Mouse (Mus musculus) erythroblast, embryonic 14.5 days (primary cell): ENCODE data around the gene Anapc7. TPM values are rescaled to one million over a fixed set of nuclear protein-coding genes. Genes with fewer than 3 reads are reported as not detected.
"Not testable (repeated sequence)": the region's sequence is repeated elsewhere in the genome, so short reads cannot be mapped to it uniquely, and the experiment has no call there.

Experiments
- H3K27me3 ChIP-seq: 2 replicates; pipeline ENCODE4 v1.6.1; 2012; ENCODE audit warnings: inconsistent platforms; ENCODE audit not compliant: control insufficient read depth
- H3K36me3 ChIP-seq: 2 replicates; pipeline ENCODE4 v1.6.1; 2012; ENCODE audit warnings: mild to moderate bottlenecking, inconsistent platforms; ENCODE audit not compliant: control insufficient read depth
- H3K4me1 ChIP-seq: 2 replicates; pipeline ENCODE4 v1.6.1; 2012; ENCODE audit warnings: inconsistent platforms; ENCODE audit not compliant: control insufficient read depth
- H3K4me3 ChIP-seq: replicated peaks from 2 replicates; pipeline ENCODE3; 2012; ENCODE audit warnings: moderate library complexity, mild to moderate bottlenecking, inconsistent platforms
- H3K9me3 ChIP-seq: 2 replicates; pipeline ENCODE4 v1.6.1; 2012; ENCODE audit warnings: low read length, inconsistent platforms, mixed read lengths; ENCODE audit not compliant: control insufficient read depth
- GATA1 ChIP-seq: IDR thresholded peaks from 2 replicates; pipeline ENCODE4 v1.6.1; 2012; ENCODE audit warnings: low read length, inconsistent platforms, mixed read lengths
- TAL1 ChIP-seq: IDR thresholded peaks from 3 replicates; pipeline ENCODE4 v1.6.1; 2012; ENCODE audit warnings: low read length, inconsistent platforms, mixed read lengths
- polyA plus RNA-seq: library from polyadenylated mRNA; stranded (reverse); fragments of >175 nt; gene quantifications from 2 replicates; pipeline ENCODE4 v1.2.3, GENCODE M21; 2012

The Anapc7 gene
- polyA plus RNA-seq, 1 experiment: 1.8 TPM

GRCm38 (mm10) chr5:122402160-122402559, 19.3 kb upstream of the Anapc7 start:
- H3K27me3 ChIP-seq: no peaks in the 10 kb centered on the region

DNA sequence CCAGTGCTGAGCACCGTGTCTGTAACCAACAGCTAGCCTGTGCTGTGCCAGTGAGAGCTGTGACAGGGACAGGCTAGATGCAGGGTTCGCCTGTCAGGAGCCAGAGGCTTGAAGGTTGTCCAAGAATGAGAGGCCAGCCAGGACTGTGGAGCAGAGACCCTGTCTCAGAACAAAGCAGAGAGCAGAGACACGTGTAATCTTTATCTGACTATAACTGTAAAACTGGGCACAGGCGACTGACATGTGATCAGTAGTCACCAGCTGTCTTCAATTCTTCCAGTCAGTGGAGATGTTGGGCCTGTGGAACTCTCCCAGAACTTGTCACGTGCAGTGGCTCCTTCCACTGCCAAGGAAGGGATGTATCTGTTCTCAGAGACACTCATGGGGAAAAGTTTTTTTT, 18.7 kb upstream of the Anapc7 start:
- peaks cover 3% of the 10 kb centered on the region; the same call in 1 of the 2 replicates for H3K9me3 ChIP-seq
- TF ChIP-seq GATA1: no peak
- no peak for TF ChIP-seq TAL1

More at GRCm38 (mm10) chr5:122402160-122402559, 19.3 kb upstream of the Anapc7 start:
- Histone ChIP-seq H3K9me3 (peaks cover 3% of the 10 kb centered on the region; the same call in 1 of the 2 replicates), H3K4me1 (no peaks in the 10 kb centered on the region; the same call in 1 of the 2 replicates), H3K36me3 (peaks cover 96% of the 10 kb centered on the region), H3K4me3 (no peak overlapping the region)
- no peak for TF ChIP-seq TAL1
- TF ChIP-seq GATA1: no peak

DNA sequence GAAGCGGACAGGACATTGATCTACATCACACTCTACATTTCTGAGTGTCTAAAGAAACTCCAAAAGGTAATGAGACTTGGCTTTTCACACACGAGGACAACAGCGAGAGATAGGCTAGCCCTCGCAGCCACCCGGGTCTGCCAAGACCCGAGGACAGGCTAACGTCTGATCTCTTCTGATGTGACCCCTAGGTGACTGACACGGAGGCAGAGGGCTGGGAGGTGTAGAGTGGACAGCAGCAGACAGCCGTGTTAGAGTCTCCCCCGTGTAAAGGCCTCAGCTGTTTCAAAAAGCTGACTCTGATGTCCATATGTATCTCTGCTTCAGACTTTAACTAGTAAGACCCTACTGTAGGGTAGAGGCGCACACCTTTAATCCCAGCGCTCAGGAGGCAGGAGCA, 18.1 kb upstream of the Anapc7 start:
- no peak overlapping the region for H3K4me3 ChIP-seq
- H3K9me3 ChIP-seq: peaks cover 3% of the 10 kb centered on the region; the same call in 1 of the 2 replicates
- no peaks in the 10 kb centered on the region for H3K27me3 ChIP-seq
- H3K36me3 ChIP-seq: peaks cover 91% of the 10 kb centered on the region
- no peak for TF ChIP-seq GATA1
- no peak for TF ChIP-seq TAL1
- no peaks in the 10 kb centered on the region for H3K4me1 ChIP-seq

More for the DNA sequence above, 18.7 kb upstream of the Anapc7 start:
- Histone ChIP-seq H3K27me3 (no peaks in the 10 kb centered on the region), H3K36me3 (peaks cover 96% of the 10 kb centered on the region), H3K4me1 (no peaks in the 10 kb centered on the region; the same call in 1 of the 2 replicates), H3K4me3 (no peak overlapping the region)

DNA sequence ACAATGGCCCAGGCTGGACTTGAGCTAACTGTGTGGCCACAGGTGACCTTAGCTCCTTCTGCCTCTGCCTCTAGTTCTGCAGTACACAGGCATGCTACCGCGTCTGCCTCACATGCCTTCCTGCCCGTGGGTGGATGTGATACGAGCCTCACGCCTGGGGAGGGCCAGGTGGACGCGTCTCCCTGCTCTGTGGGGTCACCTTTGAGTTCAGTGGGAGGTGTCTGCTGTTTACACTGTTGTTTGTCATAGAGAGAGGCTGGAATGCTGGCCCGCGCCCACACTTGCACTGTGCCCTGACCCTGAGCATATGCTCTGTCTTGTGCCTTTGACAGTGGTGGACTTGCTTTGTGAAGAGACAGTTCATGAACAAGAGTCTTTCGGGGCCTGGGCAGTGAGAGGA, 16.0 kb upstream of the Anapc7 start:
- Histone ChIP-seq H3K36me3 (peaks cover 82% of the 10 kb centered on the region), H3K4me3 (no peak overlapping the region), H3K9me3 (peaks cover 7% of the 10 kb centered on the region), H3K4me1 (peaks cover 2% of the 10 kb centered on the region), H3K27me3 (no peaks in the 10 kb centered on the region)
- TF ChIP-seq GATA1 (no peak), TAL1 (no peak)

DNA sequence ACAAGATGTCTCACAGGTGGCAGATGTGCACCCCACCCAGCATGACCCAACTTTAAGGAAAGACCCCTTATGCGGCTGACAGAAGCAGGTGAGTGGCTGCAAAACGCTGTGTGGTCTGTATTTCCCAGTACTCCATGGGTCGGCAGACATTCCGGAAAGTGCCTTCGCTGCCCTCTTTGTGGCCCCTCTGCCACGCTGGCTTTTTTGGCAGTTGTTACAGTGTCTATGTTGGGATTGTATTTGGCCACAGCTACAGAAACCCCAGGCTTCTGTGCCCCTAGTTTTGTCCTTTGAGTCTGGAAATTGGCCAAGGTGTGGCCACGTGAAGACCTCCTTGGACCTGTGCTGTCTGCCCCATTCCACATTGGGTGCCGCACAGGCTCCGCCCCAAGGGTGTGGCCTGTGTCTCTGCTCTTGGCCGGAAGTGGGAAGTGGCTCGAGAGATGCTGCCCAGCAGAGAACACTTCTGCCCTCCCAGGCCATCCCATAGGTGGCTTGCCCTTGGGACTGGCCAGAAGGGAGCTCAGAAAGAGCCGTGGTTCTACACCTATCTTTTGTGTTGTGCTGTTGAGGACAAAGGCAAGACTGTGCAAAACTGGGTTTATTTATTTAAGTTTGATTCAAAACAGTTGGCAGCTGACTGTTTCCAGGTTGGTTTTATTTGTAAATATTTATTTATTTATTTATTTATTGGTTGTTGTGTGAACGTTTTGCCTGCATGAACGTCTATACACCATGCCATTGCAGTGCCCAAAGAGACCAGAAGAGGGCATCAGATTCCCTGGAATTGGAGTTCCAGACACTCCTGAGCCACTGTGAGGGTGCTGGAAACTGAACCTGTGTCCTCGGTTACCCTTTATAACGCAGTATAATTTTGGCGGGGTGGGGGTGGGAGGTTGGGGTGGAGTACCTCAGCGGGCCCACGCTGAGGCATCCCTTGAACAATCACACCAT, 11.5 kb upstream of the Anapc7 start:
- Histone ChIP-seq H3K27me3 (no peaks in the 10 kb centered on the region), H3K4me1 (peaks cover 6% of the 10 kb centered on the region), H3K4me3 (no peak overlapping the region), H3K9me3 (peaks cover 7% of the 10 kb centered on the region), H3K36me3 (peaks cover 40% of the 10 kb centered on the region)
- TF ChIP-seq GATA1 (no peak), TAL1 (no peak)

GRCm38 (mm10) chr5:122411892-122412291, 9.6 kb upstream of the Anapc7 start:
- peaks cover 6% of the 10 kb centered on the region for H3K4me1 ChIP-seq
- H3K27me3 ChIP-seq: no peaks in the 10 kb centered on the region
- H3K36me3 ChIP-seq: peaks cover 21% of the 10 kb centered on the region
- H3K4me3 ChIP-seq: no peak overlapping the region
- peaks cover 4% of the 10 kb centered on the region for H3K9me3 ChIP-seq
- TF ChIP-seq GATA1 (no peak), TAL1 (no peak)

GRCm38 (mm10) chr5:122412826-122413225, 8.7 kb upstream of the Anapc7 start:
- TF ChIP-seq TAL1 (no peak), GATA1 (no peak)
- Histone ChIP-seq H3K36me3 (peaks cover 13% of the 10 kb centered on the region), H3K27me3 (no peaks in the 10 kb centered on the region), H3K4me3 (no peak overlapping the region), H3K4me1 (peaks cover 7% of the 10 kb centered on the region), H3K9me3 (peaks cover 6% of the 10 kb centered on the region; the same call in 1 of the 2 replicates)

GRCm38 (mm10) chr5:122414351-122414750, 7.1 kb upstream of the Anapc7 start:
- H3K4me1 ChIP-seq: peaks cover 7% of the 10 kb centered on the region
- peaks cover 13% of the 10 kb centered on the region for H3K36me3 ChIP-seq
- no peaks in the 10 kb centered on the region for H3K27me3 ChIP-seq
- H3K9me3 ChIP-seq: peaks cover 9% of the 10 kb centered on the region
- no peak overlapping the region for H3K4me3 ChIP-seq
- no peak for TF ChIP-seq GATA1
- TF ChIP-seq TAL1: no peak

GRCm38 (mm10) chr5:122415465-122415864, 6.0 kb upstream of the Anapc7 start:
- H3K4me3 ChIP-seq: no peak overlapping the region
- TF ChIP-seq GATA1 (no peak), TAL1 (no peak)
- H3K4me1 ChIP-seq: peaks cover 5% of the 10 kb centered on the region
- H3K27me3 ChIP-seq: no peaks in the 10 kb centered on the region
- H3K9me3 ChIP-seq: peaks cover 5% of the 10 kb centered on the region; the same call in 1 of the 2 replicates
- H3K36me3 ChIP-seq: peaks cover 3% of the 10 kb centered on the region

DNA sequence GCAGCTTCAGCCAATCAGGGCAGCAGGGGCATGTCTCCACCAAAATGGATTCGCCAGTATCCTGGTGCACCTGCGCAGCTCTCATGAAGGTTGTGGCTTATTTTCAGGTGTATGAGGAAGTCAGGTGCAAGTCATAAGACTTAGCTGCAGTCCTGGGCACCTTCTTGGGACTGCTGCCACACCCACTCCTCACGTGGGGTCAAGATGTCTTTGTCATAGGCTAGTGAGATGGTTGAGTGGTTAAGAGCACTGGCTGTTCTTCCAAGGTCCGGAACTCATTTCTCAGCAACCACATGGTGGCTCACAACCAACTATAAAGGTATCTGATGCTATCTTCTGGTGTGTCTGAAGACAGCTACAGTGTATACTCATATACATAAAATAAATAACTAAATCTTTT, 817 bp upstream of the Anapc7 start:
- H3K36me3 ChIP-seq, H3K27me3 ChIP-seq, H3K9me3 ChIP-seq, H3K4me3 ChIP-seq: not testable (repeated sequence)
- H3K4me1 ChIP-seq: peaks cover 32% of the 10 kb centered on the region
